Mouse (Mus musculus) embryonic facial prominence, embryonic 15.5 days (tissue): ENCODE results near the gene Wbp1. TPM values are rescaled to one million over a fixed set of nuclear protein-coding genes. Genes with fewer than 3 reads are reported as not detected.

Experiments used
- ATAC-seq: fragments of 200-750 bp; cut with Nextera tagmentation; 2 replicates; pipeline ENCODE4 v1.8.0; 2017; ENCODE audit warnings: low read depth, moderate TSS enrichment; ENCODE audit not compliant: insufficient number of reproducible peaks, low FRiP score, low TSS enrichment
- H3K27ac ChIP-seq: fragments of 300-500 bp; sonication (generic); replicated peaks from 2 replicates; pipeline ENCODE4 v1.5.1; 2015; ENCODE audit warnings: mild to moderate bottlenecking, inconsistent platforms
- H3K27me3 ChIP-seq: fragments of 300-500 bp; sonication (generic); 2 replicates; pipeline ENCODE4 v1.6.1; 2015; ENCODE audit warnings: inconsistent platforms
- H3K36me3 ChIP-seq: fragments of 300-500 bp; sonication (generic); 2 replicates; pipeline ENCODE4 v1.6.1; 2015; ENCODE audit warnings: mild to moderate bottlenecking, inconsistent platforms
- H3K4me1 ChIP-seq: fragments of 300-500 bp; sonication (generic); 2 replicates; pipeline ENCODE4 v1.6.1; 2015; ENCODE audit warnings: inconsistent platforms
- H3K4me2 ChIP-seq: fragments of 300-500 bp; sonication (generic); replicated peaks from 2 replicates; pipeline ENCODE4 v1.6.1; 2015; ENCODE audit warnings: mild to moderate bottlenecking, inconsistent platforms
- H3K4me3 ChIP-seq: fragments of 300-500 bp; sonication (generic); replicated peaks from 2 replicates; pipeline ENCODE4 v1.5.1; 2015; ENCODE audit warnings: mild to moderate bottlenecking, inconsistent platforms
- H3K9ac ChIP-seq: fragments of 300-500 bp; sonication (generic); 2 replicates; pipeline ENCODE4 v1.6.1; 2015; ENCODE audit warnings: inconsistent platforms
- H3K9me3 ChIP-seq: fragments of 300-500 bp; sonication (generic); replicated peaks from 2 replicates; pipeline ENCODE4 v1.6.1; 2016; ENCODE audit warnings: inconsistent platforms
- WGBS: fragments of 180-500 bp; shearing (Covaris S2); methylation state at CpG from one replicate; pipeline ENCODE4 v1.1.7; 2015; 5-methylcytosine and 5-hydroxymethylcytosine counted together
- polyA plus RNA-seq: library from polyadenylated mRNA; unstranded; fragments of >200 nt; fragmentation: Nextera tagmentation; extraction: Ambion mirVana; gene quantifications from 2 replicates; pipeline ENCODE4 v1.2.1, GENCODE M21; 2015

The Wbp1 gene
- polyA plus RNA-seq, 1 experiment from 2014 or later: 113 TPM

- no peak for ATAC-seq
- H3K36me3 ChIP-seq: peaks cover 31% of the 10 kb centered on the region
- WGBS: 73% methylated on average over 11 of the region's 11 CpGs
- peak overlapping the region; percentile 90 for H3K4me3 ChIP-seq
- H3K9me3 ChIP-seq: no peaks in the 10 kb centered on the region
- H3K27ac ChIP-seq: peak overlapping the region; percentile 86; the same call in 1 of the 2 replicates
- peaks cover 43% of the 10 kb centered on the region for H3K4me1 ChIP-seq
- peak overlapping the region; percentile 86 for H3K9ac ChIP-seq
- peak overlapping the region; percentile 92 for H3K4me2 ChIP-seq
- H3K27me3 ChIP-seq: no peaks in the 10 kb centered on the region
These were observed 4.8 kb downstream of the Wbp1 start for GRCm38 (mm10) chr6:83116373-83117164.

GRCm38 (mm10) chr6:83115682-83116372 lies 5.5 kb downstream of the Wbp1 start:
- peak overlapping the region; percentile 90 for H3K4me3 ChIP-seq
- under 1% methylated on average over 45 of the region's 48 CpGs for WGBS
- H3K4me2 ChIP-seq: peak overlapping the region; percentile 92
- ATAC-seq: peak; percentile 40
- no peaks in the 10 kb centered on the region for H3K9me3 ChIP-seq
- peak overlapping the region; percentile 86 for H3K27ac ChIP-seq
- H3K9ac ChIP-seq: peak overlapping the region; percentile 86
- no peaks in the 10 kb centered on the region for H3K27me3 ChIP-seq
- H3K36me3 ChIP-seq: peaks cover 31% of the 10 kb centered on the region
- peaks cover 43% of the 10 kb centered on the region for H3K4me1 ChIP-seq

- H3K9ac ChIP-seq: peak within 1 kb of the TSS; percentile 86
- peak within 1 kb of the TSS; percentile 90 for H3K4me3 ChIP-seq
- peak within 1 kb of the TSS; percentile 92 for H3K4me2 ChIP-seq
- WGBS: 1% methylated on average over 47 of the region's 58 CpGs
- peaks cover 31% of the 10 kb centered on the region for H3K36me3 ChIP-seq
- no peaks in the 10 kb centered on the region for H3K9me3 ChIP-seq
- H3K4me1 ChIP-seq: peaks cover 38% of the 10 kb centered on the region
- no peaks in the 10 kb centered on the region for H3K27me3 ChIP-seq
- H3K27ac ChIP-seq: peak within 1 kb of the TSS; percentile 86
- ATAC-seq: peak; percentile 84
These were observed 6.2 kb downstream of the Wbp1 start, which contains the start of gene Mogs for GRCm38 (mm10) chr6:83115011-83115671. Mogs (plus strand) TSS chr6:83115496.

GRCm38 (mm10) chr6:83111510-83112136 lies 9.7 kb downstream of the Wbp1 start:
- 91% methylated on average over 4 of the region's 4 CpGs for WGBS

GRCm38 (mm10) chr6:83108762-83109668 lies 12.3 kb downstream of the Wbp1 start, which contains the start of gene Mrpl53:
Mrpl53 (plus strand) TSS chr6:83109040.
- WGBS: under 1% methylated on average over 76 of the region's 76 CpGs
- H3K4me2 ChIP-seq: peak within 1 kb of the TSS; percentile 88
- peak within 1 kb of the TSS; percentile 73 for H3K27ac ChIP-seq
- peak within 1 kb of the TSS; percentile 67 for H3K4me3 ChIP-seq
- H3K9ac ChIP-seq: peak within 1 kb of the TSS; percentile 68
- ATAC-seq: peak; percentile 81
- H3K4me1 ChIP-seq: peaks cover 22% of the 10 kb centered on the region
- peaks cover 9% of the 10 kb centered on the region; the same call in 1 of the 2 replicates for H3K36me3 ChIP-seq
- no peaks in the 10 kb centered on the region for H3K27me3 ChIP-seq
- H3K9me3 ChIP-seq: no peaks in the 10 kb centered on the region

More at GRCm38 (mm10) chr6:83111510-83112136, 9.7 kb downstream of the Wbp1 start:
- Histone ChIP-seq H3K36me3 (peaks cover 6% of the 10 kb centered on the region; the same call in 1 of the 2 replicates), H3K27me3 (no peaks in the 10 kb centered on the region), H3K4me1 (peaks cover 36% of the 10 kb centered on the region), H3K4me2 (no peak overlapping the region), H3K27ac (no peak overlapping the region), H3K9ac (no peak overlapping the region), H3K4me3 (no peak overlapping the region), H3K9me3 (no peaks in the 10 kb centered on the region)
- no peak for ATAC-seq

- 33% methylated on average over 13 of the region's 13 CpGs for WGBS
- H3K4me3 ChIP-seq: peak overlapping the region; percentile 67
- H3K4me2 ChIP-seq: peak overlapping the region; percentile 88
- no peak overlapping the region for H3K9ac ChIP-seq
- H3K9me3 ChIP-seq: no peaks in the 10 kb centered on the region
- H3K27me3 ChIP-seq: no peaks in the 10 kb centered on the region
- H3K4me1 ChIP-seq: peaks cover 30% of the 10 kb centered on the region
- 0 out of 2 replicates have a peak overlapping the region, but pooled peaks have one; percentile 73 for H3K27ac ChIP-seq
- H3K36me3 ChIP-seq: peaks cover 9% of the 10 kb centered on the region; the same call in 1 of the 2 replicates
- ATAC-seq: 0 out of 2 replicates have a peak, but pooled peaks have one; percentile 21
These were observed 13.6 kb downstream of the Wbp1 start for GRCm38 (mm10) chr6:83107566-83108400.

GRCm38 (mm10) chr6:83104158-83104557 lies 17.2 kb downstream of the Wbp1 start:
- no peak overlapping the region for H3K4me2 ChIP-seq
- no peaks in the 10 kb centered on the region for H3K27me3 ChIP-seq
- no peak for ATAC-seq
- no peak overlapping the region for H3K4me3 ChIP-seq
- no peak overlapping the region for H3K27ac ChIP-seq
- peaks cover 9% of the 10 kb centered on the region; the same call in 1 of the 2 replicates for H3K36me3 ChIP-seq
- WGBS: 52% methylated on average over 4 of the region's 4 CpGs
- no peaks in the 10 kb centered on the region for H3K9me3 ChIP-seq
- H3K9ac ChIP-seq: no peak overlapping the region
- peaks cover 35% of the 10 kb centered on the region for H3K4me1 ChIP-seq

GRCm38 (mm10) chr6:83103130-83103650 lies 18.2 kb downstream of the Wbp1 start:
- H3K9ac ChIP-seq: no peak overlapping the region
- peaks cover 29% of the 10 kb centered on the region for H3K4me1 ChIP-seq
- H3K4me2 ChIP-seq: peak overlapping the region; percentile 95
- H3K9me3 ChIP-seq: no peaks in the 10 kb centered on the region
- no peaks in the 10 kb centered on the region for H3K27me3 ChIP-seq
- ATAC-seq: no peak
- 44% methylated on average over 11 of the region's 11 CpGs for WGBS
- H3K36me3 ChIP-seq: peaks cover 9% of the 10 kb centered on the region; the same call in 1 of the 2 replicates
- no peak overlapping the region for H3K4me3 ChIP-seq
- H3K27ac ChIP-seq: no peak overlapping the region; the same call in 1 of the 2 replicates
